Mouse (Mus musculus) testis, adult 2 months (tissue): ENCODE results near the gene Filip1l.

Experiments
- CTCF ChIP-seq: fragments of 200-500 bp; IDR thresholded peaks from 2 replicates; pipeline ENCODE4 v1.5.1; 2012; ENCODE audit warnings: low read depth, mild to moderate bottlenecking, inconsistent platforms, low read length, moderate library complexity; ENCODE audit not compliant: control insufficient read depth, insufficient read depth, insufficient replicate concordance
- POLR2A ChIP-seq: fragments of 200-500 bp; IDR thresholded peaks from 2 replicates; pipeline ENCODE4 v1.6.1; 2012; ENCODE audit warnings: low read depth, mild to moderate bottlenecking, inconsistent platforms, low read length, moderate library complexity; ENCODE audit not compliant: control insufficient read depth

DNA sequence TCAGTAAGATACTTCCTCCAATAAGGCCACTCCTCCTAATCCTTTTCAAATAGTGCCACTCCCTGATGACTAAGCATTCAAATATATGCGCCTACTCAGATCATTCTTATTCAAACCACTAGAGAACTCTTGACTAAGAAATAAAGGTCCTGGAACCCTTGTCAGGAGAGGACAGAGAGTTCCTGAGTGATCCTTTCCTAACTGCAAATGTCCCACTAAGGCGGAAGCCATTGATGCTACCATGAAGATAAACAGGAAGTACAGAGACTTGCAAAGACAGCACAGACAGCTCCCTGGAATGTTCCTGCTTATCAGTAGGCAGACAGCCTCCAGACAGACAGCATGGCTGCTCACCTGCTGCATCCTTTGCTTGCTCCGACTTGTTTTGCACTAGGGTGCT, 190.3 kb downstream of the Filip1l start:
- no peak for TF ChIP-seq POLR2A
- no peak for TF ChIP-seq CTCF
